In genomic region chr7:35314156-35314555, GRCm38 (mm10) we compare ENCODE assay signal across 22 mouse cellular contexts. TPM values are rescaled to one million over a fixed set of nuclear protein-coding genes. Genes with fewer than 3 reads are reported as not detected.
DNase-seq lines count a peak whose midpoint lies in the region; ATAC-seq and TF ChIP-seq lines count a peak whose summit lies in the region.
"Had no signal": no experiment of that assay in that cellular context is flagged by ENCODE, and none has a peak within 500 bp of the region (broad histone marks: within the 10 kb centered on the region; RNA-seq: fewer than 3 reads in every experiment).

No protein-coding gene starts in this region.

- DNase-seq in ZHBTc4 (ENCODE audit: low read depth, low spot score) = peak; percentile 64
- peak; percentile 21 for DNase-seq in forelimb bud, embryonic 11.5 days (ENCODE audit: low read depth, low spot score)
- DNase-seq in retina, postnatal 7 days (ENCODE audit: low read depth, low spot score) = peak; percentile 59
- no peak for DNase-seq in gastrocnemius, postnatal 10 days
- DNase-seq in ovary, adult 18-20 months (ENCODE audit: low spot score) = no peak
- DNase-seq: adrenal gland, postnatal 14 days; cerebellum, adult 2 months; cerebellum, postnatal 10 days; gastrocnemius, postnatal 25 days; heart, postnatal 36 days; kidney, adult 11 months had no signal

- H3K9ac ChIP-seq in ES-Bruce4 (ENCODE audit: low read depth, poor library complexity, severe bottlenecking) = no peak overlapping the region
- no peak overlapping the region for H3K9ac ChIP-seq in hindbrain, embryonic 12.5 days
- H3K9ac ChIP-seq: embryonic facial prominence, embryonic 15.5 days; forebrain, embryonic 15.5 days; heart, embryonic 13.5 days had no signal

- H3K4me1 ChIP-seq in ES-Bruce4 (ENCODE audit: control insufficient read depth, insufficient read depth, low read length) = no peaks in the 10 kb centered on the region
- peaks cover 9% of the 10 kb centered on the region for H3K4me1 ChIP-seq in hindbrain, embryonic 12.5 days

- no peak for ATAC-seq in hindbrain, embryonic 12.5 days (ENCODE audit: low FRiP score)
- ATAC-seq: activated CD4-positive, CD25-positive, alpha-beta regulatory T cell, adult 4 months; forebrain, embryonic 15.5 days; hindbrain, embryonic 16.5 days had no signal

- TF ChIP-seq POLR2A in ES-Bruce4 (IDR thresholded peaks at IDR 0.05; ENCODE audit: insufficient read depth, low read length) = no peak

- no peaks in the 10 kb centered on the region for H3K36me3 ChIP-seq in ES-Bruce4 (ENCODE audit: control insufficient read depth, insufficient read depth, low read length, poor library complexity, severe bottlenecking)
- H3K36me3 ChIP-seq in hindbrain, embryonic 12.5 days = peaks cover 10% of the 10 kb centered on the region

- no peak overlapping the region for H3K4me2 ChIP-seq in hindbrain, embryonic 12.5 days (replicated peaks)
- H3K4me2 ChIP-seq: embryonic facial prominence, embryonic 15.5 days; forebrain, embryonic 15.5 days; heart, embryonic 13.5 days had no signal

- no peak overlapping the region for H3K27ac ChIP-seq in ES-Bruce4 (ENCODE audit: insufficient read depth, low read length)
- no peak overlapping the region for H3K27ac ChIP-seq in hindbrain, embryonic 12.5 days
- H3K27ac ChIP-seq: embryonic facial prominence, embryonic 15.5 days; forebrain, embryonic 15.5 days; heart, embryonic 13.5 days had no signal

- no peaks in the 10 kb centered on the region for H3K27me3 ChIP-seq in ES-Bruce4 (ENCODE audit: control insufficient read depth, insufficient read depth, low read length, poor library complexity, severe bottlenecking)
- H3K27me3 ChIP-seq in hindbrain, embryonic 12.5 days = no peaks in the 10 kb centered on the region
- H3K27me3 ChIP-seq: CH12.LX; embryonic facial prominence, embryonic 15.5 days; forebrain, embryonic 15.5 days; heart, embryonic 13.5 days had no signal

- TF ChIP-seq CTCF in ES-Bruce4 (IDR thresholded peaks at IDR 0.05; ENCODE audit: low read depth, low read length) = no peak

- no peaks in the 10 kb centered on the region for H3K9me3 ChIP-seq in ES-Bruce4 (replicated peaks; ENCODE audit: control insufficient read depth, insufficient read depth, low read length, poor library complexity, severe bottlenecking)
- no peaks in the 10 kb centered on the region for H3K9me3 ChIP-seq in hindbrain, embryonic 12.5 days (replicated peaks)
- H3K9me3 ChIP-seq: embryonic facial prominence, embryonic 15.5 days; forebrain, embryonic 15.5 days; G1E; heart, embryonic 13.5 days had no signal

- H3K4me3 ChIP-seq in ES-Bruce4 (ENCODE audit: low read depth, low read length) = no peak overlapping the region
- no peak overlapping the region for H3K4me3 ChIP-seq in hindbrain, embryonic 12.5 days
- H3K4me3 ChIP-seq: embryonic facial prominence, embryonic 15.5 days; erythroblast, embryonic 14.5 days; forebrain, embryonic 15.5 days; heart, embryonic 13.5 days had no signal

- 0 out of 2 replicates have a peak, but pooled peaks have one; percentile 17 for TF ChIP-seq EP300 in ES-Bruce4 (IDR thresholded peaks at IDR 0.05; ENCODE audit: insufficient read depth, low read depth, low read length)

RNA-seq across cellular contexts. Expression of gene Gpatch1, which starts 4.1 kb away (rescaled TPM):
- 12.5 and 12.7 TPM in 2 replicates for polyA plus RNA-seq in ES-Bruce4 (2011; ENCODE audit: insufficient read depth, insufficient read length, low read depth, missing spikeins)
- total RNA-seq in gastrocnemius, postnatal 10 days (2021) = 1 to 10 TPM; 8.8 TPM
- polyA plus RNA-seq in hindbrain, embryonic 12.5 days (2016; fragmentation: Nextera tagmentation; extraction: Ambion mirVana) = 21.3 and 22.5 TPM in 2 replicates

RNA-seq across cellular contexts. Expression of gene Rhpn2, which starts 19.8 kb away (rescaled TPM):
- polyA plus RNA-seq in ES-Bruce4 (2011; ENCODE audit: insufficient read depth, insufficient read length, low read depth, missing spikeins) = 22.1 and 26.5 TPM in 2 replicates
- 1 to 10 TPM in 1 of 2 experiments, under 1 TPM in 1; 0.94 to 1.8 TPM for total RNA-seq in gastrocnemius, postnatal 10 days (2021)
- 3.8 and 4.0 TPM in 2 replicates for polyA plus RNA-seq in hindbrain, embryonic 12.5 days (2016; fragmentation: Nextera tagmentation; extraction: Ambion mirVana)
- total RNA-seq: granulocyte monocyte progenitor cell, adult 5-6 weeks had no signal

Comparison
In these comparisons a context has a peak if more than half of its experiments do, and no peak if none do; other contexts are left out.
1. DNase-seq: peak in ZHBTc4 (single experiment), forelimb bud, embryonic 11.5 days (single experiment) and retina, postnatal 7 days (single experiment); none in gastrocnemius, postnatal 10 days (single experiment) and ovary, adult 18-20 months (single experiment).